Mouse (Mus musculus) 416B (cell line): ENCODE data around the gene Fhdc1.

Source experiments
- DNase-seq: peaks from one replicate; pipeline ENCODE4 v3.0.0; 2011; ENCODE audit warnings: low read depth

The Fhdc1 gene

GRCm38 (mm10) chr3:84480006-84480897 is at the start of gene Fhdc1:
TSS of gene Fhdc1 (minus strand) at chr3:84480429.
- DNase-seq = no peak

GRCm38 (mm10) chr3:84529021-84529420 is 48.8 kb upstream of the Fhdc1 start:
- no peak for DNase-seq

GRCm38 (mm10) chr3:84524952-84525351 is 44.7 kb upstream of the Fhdc1 start:
- no peak for DNase-seq

- no peak for DNase-seq
Measured at GRCm38 (mm10) chr3:84516163-84516562, 35.9 kb upstream of the Fhdc1 start.

- DNase-seq = no peak
Measured at GRCm38 (mm10) chr3:84512774-84513515, 32.7 kb upstream of the Fhdc1 start.

- no peak for DNase-seq
Measured at GRCm38 (mm10) chr3:84505193-84505592, 25.0 kb upstream of the Fhdc1 start.

GRCm38 (mm10) chr3:84504291-84504690 is 24.1 kb upstream of the Fhdc1 start:
- DNase-seq = peak; percentile 78

- no peak for DNase-seq
Measured at GRCm38 (mm10) chr3:84502101-84502500, 21.9 kb upstream of the Fhdc1 start.

- DNase-seq = no peak
Measured at GRCm38 (mm10) chr3:84500491-84500890, 20.3 kb upstream of the Fhdc1 start.

- DNase-seq = no peak
Measured at GRCm38 (mm10) chr3:84497718-84498117, 17.5 kb upstream of the Fhdc1 start.

GRCm38 (mm10) chr3:84492657-84493056 is 12.4 kb upstream of the Fhdc1 start:
- DNase-seq = peak; percentile 50

GRCm38 (mm10) chr3:84492148-84492547 is 11.9 kb upstream of the Fhdc1 start:
- DNase-seq = peak; percentile 84

GRCm38 (mm10) chr3:84488716-84489115 is 8.5 kb upstream of the Fhdc1 start:
- no peak for DNase-seq

- no peak for DNase-seq
Measured at GRCm38 (mm10) chr3:84484891-84485290, 4.7 kb upstream of the Fhdc1 start.

GRCm38 (mm10) chr3:84484333-84484732 is 4.1 kb upstream of the Fhdc1 start:
- no peak for DNase-seq

GRCm38 (mm10) chr3:84482121-84482520 is 1.9 kb upstream of the Fhdc1 start:
- no peak for DNase-seq

GRCm38 (mm10) chr3:84481104-84481503 is 875 bp upstream of the Fhdc1 start:
- no peak for DNase-seq

GRCm38 (mm10) chr3:84479293-84480005 is 780 bp downstream of the Fhdc1 start:
- DNase-seq = no peak

GRCm38 (mm10) chr3:84478896-84479292 is 1.3 kb downstream of the Fhdc1 start:
- no peak for DNase-seq

- DNase-seq = no peak
Measured at GRCm38 (mm10) chr3:84478195-84478594, 2.0 kb downstream of the Fhdc1 start.

GRCm38 (mm10) chr3:84477498-84477897 is 2.7 kb downstream of the Fhdc1 start:
- DNase-seq = no peak

GRCm38 (mm10) chr3:84474981-84475775 is 5.1 kb downstream of the Fhdc1 start:
- no peak for DNase-seq
